Mouse (Mus musculus): ENCODE measurements around the gene Tshr.

- TF ChIP-seq EP300 (IDR thresholded peaks at IDR 0.05; ENCODE audit: low read depth) (no peak), CTCF (IDR thresholded peaks at IDR 0.05; ENCODE audit: low read depth) (no peak)
Observed at GRCm38 (mm10) chr12:91579665-91580064, 195.3 kb downstream of the Tshr start.
